Mouse (Mus musculus): Measurements from ENCODE around the gene Lkaaear1. TPM values are rescaled to one million over a fixed set of nuclear protein-coding genes. Genes with fewer than 3 reads are reported as not detected.

The Lkaaear1 gene
- polyA plus RNA-seq, 1 experiment from 2014 or later = not detected

GRCm38 (mm10) chr2:181695776-181696175 lies 2.5 kb downstream of the Lkaaear1 start:
- Histone ChIP-seq H3K4me1 (peaks cover 29% of the 10 kb centered on the region), H3K9ac (replicated peaks) (no peak overlapping the region), H3K9me3 (replicated peaks) (no peaks in the 10 kb centered on the region), H3K4me2 (no peak overlapping the region), H3K27ac (replicated peaks) (no peak overlapping the region), H3K27me3 (replicated peaks) (no peaks in the 10 kb centered on the region), H3K36me3 (no peaks in the 10 kb centered on the region), H3K4me3 (replicated peaks) (no peak overlapping the region)
- 78% methylated on average over 1 of the region's 1 CpGs for WGBS
- ATAC-seq (ENCODE audit: low FRiP score) = no peak

DNA sequence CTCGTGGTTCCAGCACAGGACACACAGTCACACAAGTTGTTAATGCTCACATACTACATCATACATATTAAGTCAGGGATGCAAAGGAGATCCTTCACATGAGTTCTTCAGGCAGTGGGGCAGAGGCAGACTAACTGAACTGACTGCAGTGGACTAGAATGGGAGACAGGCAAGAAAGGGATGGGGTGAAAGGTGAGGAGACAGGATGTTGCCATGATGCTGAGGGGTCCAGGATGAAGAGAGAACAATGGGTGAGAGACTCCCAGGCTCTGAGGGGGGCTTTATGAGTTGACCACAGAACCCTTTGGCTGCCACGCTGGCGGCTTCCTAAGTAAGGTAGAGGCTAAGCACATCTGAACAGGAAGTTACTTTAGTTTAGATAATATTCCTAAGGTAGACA lies 3.7 kb downstream of the Lkaaear1 start:
- Histone ChIP-seq H3K27ac (replicated peaks) (no peak overlapping the region), H3K27me3 (replicated peaks) (no peaks in the 10 kb centered on the region), H3K36me3 (0 out of 2 replicates have a peak, but pooled peaks cover 2% of the 10 kb centered on the region), H3K9me3 (replicated peaks) (no peaks in the 10 kb centered on the region), H3K4me2 (peak overlapping the region; percentile 97), H3K9ac (replicated peaks) (no peak overlapping the region), H3K4me1 (peaks cover 36% of the 10 kb centered on the region), H3K4me3 (replicated peaks) (peak overlapping the region; percentile 71; the same call in 1 of the 2 replicates)
- 94% methylated on average over 3 of the region's 3 CpGs for WGBS
- no peak for ATAC-seq (ENCODE audit: low FRiP score)

GRCm38 (mm10) chr2:181693339-181694280 lies 4.6 kb downstream of the Lkaaear1 start, which contains the start of gene Rgs19:
Gene Rgs19, minus strand, starts transcription at chr2:181693977.
- Histone ChIP-seq H3K9ac (replicated peaks) (peak within 1 kb of the TSS; percentile 78), H3K4me1 (peaks cover 36% of the 10 kb centered on the region), H3K4me2 (peak within 1 kb of the TSS; percentile 97), H3K27ac (replicated peaks) (peak within 1 kb of the TSS; percentile 80), H3K4me3 (replicated peaks) (peak within 1 kb of the TSS; percentile 71), H3K9me3 (replicated peaks) (no peaks in the 10 kb centered on the region), H3K36me3 (peaks cover 11% of the 10 kb centered on the region), H3K27me3 (replicated peaks) (no peaks in the 10 kb centered on the region)
- under 1% methylated on average over 61 of the region's 75 CpGs for WGBS
- ATAC-seq (ENCODE audit: low FRiP score) = peak; percentile 89

GRCm38 (mm10) chr2:181692304-181692703 lies 5.9 kb downstream of the Lkaaear1 start:
- H3K36me3 ChIP-seq = peaks cover 24% of the 10 kb centered on the region
- no peak overlapping the region for H3K9ac ChIP-seq (replicated peaks)
- peak overlapping the region; percentile 97 for H3K4me2 ChIP-seq
- no peak overlapping the region for H3K27ac ChIP-seq (replicated peaks)
- WGBS = 98% methylated on average over 3 of the region's 3 CpGs
- no peak for ATAC-seq (ENCODE audit: low FRiP score)
- peaks cover 36% of the 10 kb centered on the region for H3K4me1 ChIP-seq
- no peaks in the 10 kb centered on the region for H3K27me3 ChIP-seq (replicated peaks)
- no peaks in the 10 kb centered on the region for H3K9me3 ChIP-seq (replicated peaks)
- peak overlapping the region; percentile 71 for H3K4me3 ChIP-seq (replicated peaks)

GRCm38 (mm10) chr2:181691571-181691970 lies 6.7 kb downstream of the Lkaaear1 start:
- Histone ChIP-seq H3K4me1 (peaks cover 36% of the 10 kb centered on the region), H3K27me3 (replicated peaks) (no peaks in the 10 kb centered on the region), H3K36me3 (peaks cover 31% of the 10 kb centered on the region), H3K27ac (replicated peaks) (no peak overlapping the region), H3K9ac (replicated peaks) (no peak overlapping the region), H3K4me3 (replicated peaks) (no peak overlapping the region), H3K9me3 (replicated peaks) (no peaks in the 10 kb centered on the region), H3K4me2 (no peak overlapping the region)
- 93% methylated on average over 4 of the region's 4 CpGs for WGBS
- ATAC-seq (ENCODE audit: low FRiP score) = no peak

GRCm38 (mm10) chr2:181691083-181691482 lies 7.2 kb downstream of the Lkaaear1 start:
- Histone ChIP-seq H3K4me3 (replicated peaks) (no peak overlapping the region), H3K27me3 (replicated peaks) (no peaks in the 10 kb centered on the region), H3K36me3 (peaks cover 35% of the 10 kb centered on the region), H3K9me3 (replicated peaks) (no peaks in the 10 kb centered on the region), H3K27ac (replicated peaks) (no peak overlapping the region), H3K9ac (replicated peaks) (no peak overlapping the region), H3K4me1 (peaks cover 36% of the 10 kb centered on the region), H3K4me2 (no peak overlapping the region)
- ATAC-seq (ENCODE audit: low FRiP score) = no peak
- WGBS = 91% methylated on average over 6 of the region's 6 CpGs

- WGBS = 92% methylated on average over 10 of the region's 10 CpGs
- no peak for ATAC-seq (ENCODE audit: low FRiP score)
- H3K9ac ChIP-seq (replicated peaks) = no peak overlapping the region
- no peak overlapping the region for H3K27ac ChIP-seq (replicated peaks)
- H3K4me3 ChIP-seq (replicated peaks) = no peak overlapping the region
- peaks cover 45% of the 10 kb centered on the region for H3K36me3 ChIP-seq
- peaks cover 35% of the 10 kb centered on the region for H3K4me1 ChIP-seq
- no peak overlapping the region for H3K4me2 ChIP-seq
- H3K9me3 ChIP-seq (replicated peaks) = no peaks in the 10 kb centered on the region
- H3K27me3 ChIP-seq (replicated peaks) = no peaks in the 10 kb centered on the region
Observed at GRCm38 (mm10) chr2:181689466-181690160, 8.6 kb downstream of the Lkaaear1 start.

GRCm38 (mm10) chr2:181687586-181687985 lies 10.7 kb downstream of the Lkaaear1 start:
- Histone ChIP-seq H3K9me3 (replicated peaks) (no peaks in the 10 kb centered on the region), H3K36me3 (peaks cover 45% of the 10 kb centered on the region), H3K27ac (replicated peaks) (no peak overlapping the region), H3K4me3 (replicated peaks) (no peak overlapping the region), H3K4me2 (no peak overlapping the region), H3K9ac (replicated peaks) (no peak overlapping the region), H3K4me1 (peaks cover 22% of the 10 kb centered on the region), H3K27me3 (replicated peaks) (no peaks in the 10 kb centered on the region)
- 95% methylated on average over 8 of the region's 8 CpGs for WGBS
- ATAC-seq (ENCODE audit: low FRiP score) = no peak

- Histone ChIP-seq H3K4me1 (peaks cover 23% of the 10 kb centered on the region), H3K9me3 (replicated peaks) (no peaks in the 10 kb centered on the region), H3K4me2 (no peak overlapping the region), H3K9ac (replicated peaks) (no peak overlapping the region), H3K36me3 (peaks cover 45% of the 10 kb centered on the region), H3K27me3 (replicated peaks) (no peaks in the 10 kb centered on the region), H3K4me3 (replicated peaks) (no peak overlapping the region), H3K27ac (replicated peaks) (no peak overlapping the region)
- 96% methylated on average over 4 of the region's 4 CpGs for WGBS
- ATAC-seq (ENCODE audit: low FRiP score) = no peak
Observed at GRCm38 (mm10) chr2:181685686-181686085, 12.6 kb downstream of the Lkaaear1 start.

DNA sequence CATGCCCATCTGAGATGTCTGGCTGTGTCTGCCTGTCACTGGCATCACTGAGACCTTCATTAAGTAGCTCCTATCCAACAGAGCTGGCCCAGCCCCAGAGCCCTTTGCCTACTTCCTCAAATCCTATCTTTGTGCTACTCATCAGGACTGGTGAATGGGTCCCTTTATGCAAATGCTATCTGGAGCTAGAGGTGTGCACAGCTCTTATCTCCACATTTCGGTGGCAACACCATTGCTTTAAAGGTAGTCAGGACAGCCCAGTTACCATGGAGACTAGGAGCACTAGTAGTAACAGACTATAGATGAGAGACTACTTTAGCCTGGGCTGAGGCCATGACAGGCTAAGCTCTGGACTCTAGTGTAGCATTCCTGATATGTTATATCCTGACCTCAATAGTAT lies 13.5 kb downstream of the Lkaaear1 start:
- no peak overlapping the region for H3K27ac ChIP-seq (replicated peaks)
- no peak overlapping the region for H3K9ac ChIP-seq (replicated peaks)
- no peaks in the 10 kb centered on the region for H3K27me3 ChIP-seq (replicated peaks)
- H3K4me1 ChIP-seq = peaks cover 23% of the 10 kb centered on the region
- H3K4me3 ChIP-seq (replicated peaks) = no peak overlapping the region
- WGBS = 97% methylated on average over 1 of the region's 1 CpGs
- H3K4me2 ChIP-seq = no peak overlapping the region
- ATAC-seq (ENCODE audit: low FRiP score) = no peak
- H3K9me3 ChIP-seq (replicated peaks) = no peaks in the 10 kb centered on the region
- peaks cover 43% of the 10 kb centered on the region for H3K36me3 ChIP-seq

DNA sequence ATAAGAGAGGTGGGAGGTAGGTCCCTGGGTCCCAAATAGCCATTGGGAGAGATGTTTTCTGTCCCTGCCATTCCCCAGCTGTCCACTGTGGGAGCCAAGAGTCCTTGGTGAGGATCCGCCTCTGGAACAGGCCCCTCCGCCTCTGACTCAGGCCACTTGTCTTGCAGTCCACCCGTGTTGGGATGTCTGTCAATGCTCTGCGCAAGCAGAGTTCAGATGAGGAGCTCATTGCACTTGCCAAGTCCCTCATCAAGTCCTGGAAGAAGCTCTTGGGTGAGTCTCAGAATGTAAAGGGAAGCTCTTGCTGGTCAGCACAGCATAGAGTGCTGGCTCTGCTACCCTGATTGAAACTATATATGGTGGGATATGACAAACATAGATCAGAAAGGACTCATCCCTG lies 14.9 kb downstream of the Lkaaear1 start:
- ATAC-seq (ENCODE audit: low FRiP score) = no peak
- H3K27ac ChIP-seq (replicated peaks) = no peak overlapping the region
- no peaks in the 10 kb centered on the region for H3K27me3 ChIP-seq (replicated peaks)
- WGBS = 68% methylated on average over 4 of the region's 4 CpGs
- H3K36me3 ChIP-seq = peaks cover 32% of the 10 kb centered on the region
- H3K4me2 ChIP-seq = no peak overlapping the region
- no peak overlapping the region for H3K4me3 ChIP-seq (replicated peaks)
- H3K9me3 ChIP-seq (replicated peaks) = no peaks in the 10 kb centered on the region
- peaks cover 28% of the 10 kb centered on the region for H3K4me1 ChIP-seq
- no peak overlapping the region for H3K9ac ChIP-seq (replicated peaks)

GRCm38 (mm10) chr2:181681978-181682377 lies 16.3 kb downstream of the Lkaaear1 start:
- no peak for ATAC-seq (ENCODE audit: low FRiP score)
- WGBS = 95% methylated on average over 1 of the region's 1 CpGs
- Histone ChIP-seq H3K9ac (replicated peaks) (no peak overlapping the region), H3K9me3 (replicated peaks) (no peaks in the 10 kb centered on the region), H3K4me2 (no peak overlapping the region), H3K27me3 (replicated peaks) (no peaks in the 10 kb centered on the region), H3K4me1 (peaks cover 28% of the 10 kb centered on the region), H3K36me3 (peaks cover 18% of the 10 kb centered on the region), H3K27ac (replicated peaks) (no peak overlapping the region), H3K4me3 (replicated peaks) (no peak overlapping the region)
